Mouse (Mus musculus) MN1 (cell line): ENCODE results near the gene Rbms2.
"Not testable (repeated sequence)": the region's sequence is repeated elsewhere in the genome, so short reads cannot be mapped to it uniquely, and the experiment has no call there.

Source experiments
- DNase-seq: peaks from one replicate; pipeline ENCODE4 v3.0.0-alpha.2; 2016; ENCODE audit warnings: low spot score

Gene Rbms2

DNA sequence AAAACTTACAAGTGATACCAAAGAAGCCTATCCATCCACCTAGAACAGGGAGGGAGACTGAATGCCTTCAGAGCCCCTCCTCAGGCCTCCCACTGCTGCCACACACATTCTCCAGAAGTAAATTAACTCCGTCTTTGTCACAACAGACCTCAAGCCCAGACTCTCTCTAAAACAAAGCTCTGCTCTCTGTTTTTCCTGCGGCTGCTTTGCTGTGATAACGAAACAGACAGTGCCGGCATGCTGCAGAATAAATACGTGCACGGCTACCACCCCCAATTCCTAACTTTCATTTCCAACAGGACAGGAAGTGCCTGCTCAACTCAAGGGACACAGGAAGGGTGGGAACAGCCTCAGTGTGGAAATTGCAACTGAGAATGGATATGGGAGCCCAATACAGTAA, at the start of gene Rbms2:
Gene Rbms2 (minus strand): TSS at position 309 of the 400 bp plus-strand sequence.
- DNase-seq, result peak; percentile 38

DNA sequence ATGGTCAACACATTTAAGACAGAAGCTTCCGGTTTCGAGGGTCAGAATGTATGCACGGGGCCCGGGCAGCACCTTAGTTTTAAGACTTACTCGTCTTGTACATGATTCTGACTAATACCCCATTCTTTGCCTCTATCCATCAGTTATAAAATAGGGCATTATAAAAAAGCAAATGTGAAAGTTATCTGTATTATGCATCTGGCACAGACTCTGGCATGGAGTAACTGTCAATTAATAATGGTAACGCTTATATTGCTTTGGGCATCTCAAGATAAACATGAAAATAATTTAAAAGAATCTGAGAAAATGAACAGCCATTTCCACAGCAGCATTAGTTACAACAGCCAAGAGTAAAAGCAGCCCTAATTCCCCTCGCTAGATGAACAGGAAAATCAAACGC, 47.9 kb upstream of the Rbms2 start:
- DNase-seq, result no peak

DNA sequence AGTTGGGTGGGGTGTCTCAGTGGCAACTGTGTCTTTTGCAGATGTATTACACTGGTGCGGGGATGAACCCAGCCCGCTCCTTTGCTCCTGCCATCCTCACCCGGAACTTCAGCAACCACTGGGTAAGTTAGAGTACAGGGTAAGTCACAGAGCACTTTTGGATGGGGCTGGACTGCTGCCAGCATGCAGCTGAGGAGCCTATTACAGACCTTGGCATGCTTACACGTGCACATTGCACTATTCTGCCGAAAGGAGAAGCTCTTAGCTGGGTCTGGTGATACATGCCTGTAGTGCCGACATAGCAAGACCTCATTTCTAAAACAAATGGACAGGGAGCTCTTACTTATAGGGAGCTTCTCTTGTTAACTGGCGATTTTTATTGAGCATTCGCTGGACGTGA, 47.5 kb upstream of the Rbms2 start:
- no peak for DNase-seq

DNA sequence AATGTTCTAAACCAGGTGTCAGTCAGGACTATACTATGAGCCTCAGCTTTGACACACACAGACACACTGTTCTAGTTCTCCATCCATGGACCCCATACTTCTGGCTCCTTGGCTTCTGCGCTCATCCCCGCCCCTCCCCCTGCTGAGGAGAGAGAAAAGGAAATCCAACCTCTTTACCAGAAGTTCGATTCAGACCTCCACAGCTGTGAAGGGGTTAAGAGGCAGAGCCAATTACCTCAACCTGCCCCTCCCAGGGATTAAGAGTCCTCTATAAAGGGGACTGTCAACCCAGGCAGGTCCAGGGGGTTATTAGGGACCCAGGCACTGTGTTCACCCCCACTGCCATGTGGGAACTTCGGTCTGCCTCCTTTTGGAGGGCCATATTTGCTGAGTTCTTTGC, 45.4 kb upstream of the Rbms2 start, which contains the start of gene Mip:
Gene Mip (plus strand): TSS at position 301 of the 400 bp plus-strand sequence.
- DNase-seq, result no peak

DNA sequence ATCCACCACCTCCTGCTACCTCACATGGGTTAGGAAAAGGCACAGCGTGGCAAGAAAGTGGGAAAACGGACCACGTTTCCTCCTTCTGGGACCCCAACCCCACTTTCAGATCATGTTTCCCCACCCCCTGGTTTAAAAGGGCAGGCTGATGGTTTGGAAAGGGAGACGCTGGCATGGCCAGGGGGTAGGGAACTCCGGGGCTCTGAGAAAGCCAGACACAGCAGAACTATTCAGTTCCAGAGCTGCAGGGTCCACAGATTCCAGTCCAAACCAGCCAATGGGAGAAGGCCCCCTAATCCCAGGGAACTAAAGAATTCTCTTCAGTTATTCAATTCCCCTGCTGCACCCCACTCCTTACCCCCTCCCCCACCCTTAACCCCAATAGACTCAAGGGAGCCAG, 45.0 kb upstream of the Rbms2 start:
- DNase-seq, result no peak

DNA sequence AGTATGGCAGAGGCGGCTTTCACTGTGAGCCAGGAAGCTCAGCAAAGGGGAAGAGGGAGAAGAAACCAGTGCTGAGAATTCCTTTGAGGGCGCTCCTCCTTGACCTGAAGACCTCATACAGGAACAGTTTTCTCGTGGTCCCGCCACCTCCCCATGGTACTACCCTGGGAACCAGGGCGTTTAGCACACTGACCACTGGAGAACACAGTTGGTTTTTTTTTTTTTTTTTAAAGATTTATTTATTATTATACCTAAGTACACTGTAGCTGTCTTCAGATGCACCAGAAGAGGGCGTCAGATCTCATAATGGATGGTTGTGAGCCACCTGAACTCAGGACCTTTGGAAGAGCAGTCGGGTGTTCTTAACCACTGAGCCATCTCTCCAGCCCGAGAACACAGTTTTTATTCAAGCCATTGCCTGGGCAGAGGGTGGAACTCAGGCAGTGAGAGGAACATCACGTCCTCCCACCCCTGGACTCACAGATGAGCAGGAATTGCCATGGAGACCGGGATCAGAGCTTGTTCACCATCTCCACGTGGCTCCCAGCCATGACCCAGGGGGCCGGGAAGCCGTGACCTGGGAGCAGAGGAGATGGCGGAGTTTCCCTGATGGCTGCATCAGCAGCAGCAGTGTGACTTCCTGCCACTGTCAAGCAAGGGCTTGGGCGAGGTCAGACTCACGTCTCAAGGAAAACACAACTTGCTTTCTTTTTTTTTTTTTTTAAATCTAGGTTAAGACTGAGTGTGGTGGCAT, 41.6 kb upstream of the Rbms2 start:
- DNase-seq, result no peak

DNA sequence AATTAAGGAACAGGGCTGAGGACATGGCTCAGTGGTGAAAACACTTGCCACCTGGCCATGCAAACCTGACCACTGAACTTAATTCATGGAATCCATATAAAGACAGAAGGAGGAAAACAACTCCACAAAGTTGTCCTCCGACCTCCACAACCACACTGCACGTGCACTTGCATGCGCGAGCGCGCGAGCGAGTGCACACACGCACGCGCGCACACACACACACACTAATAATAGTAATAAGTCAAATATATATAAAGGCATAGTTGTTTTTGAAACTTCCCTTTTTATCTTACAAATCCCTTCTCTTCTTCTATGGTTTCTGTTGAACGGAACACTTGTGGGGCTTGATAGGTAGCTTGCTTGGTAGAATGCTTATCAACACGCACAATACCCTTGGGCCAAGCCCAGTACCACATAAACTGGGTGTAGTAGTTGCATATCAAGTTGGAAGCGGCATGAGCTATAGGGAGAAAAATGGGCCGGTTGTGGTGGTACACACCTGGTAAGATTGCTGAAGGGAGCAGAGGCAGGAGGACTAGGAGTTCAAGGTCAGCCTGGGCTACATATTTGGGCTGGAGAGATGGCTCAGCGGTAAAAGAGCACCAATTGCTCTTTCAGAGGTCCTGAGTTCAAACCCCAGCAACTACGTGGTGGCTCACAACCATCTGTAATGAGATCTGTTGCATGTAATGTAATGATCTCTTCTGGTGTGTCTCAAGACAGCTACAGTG, 38.5 kb upstream of the Rbms2 start:
- DNase-seq, result no peak

DNA sequence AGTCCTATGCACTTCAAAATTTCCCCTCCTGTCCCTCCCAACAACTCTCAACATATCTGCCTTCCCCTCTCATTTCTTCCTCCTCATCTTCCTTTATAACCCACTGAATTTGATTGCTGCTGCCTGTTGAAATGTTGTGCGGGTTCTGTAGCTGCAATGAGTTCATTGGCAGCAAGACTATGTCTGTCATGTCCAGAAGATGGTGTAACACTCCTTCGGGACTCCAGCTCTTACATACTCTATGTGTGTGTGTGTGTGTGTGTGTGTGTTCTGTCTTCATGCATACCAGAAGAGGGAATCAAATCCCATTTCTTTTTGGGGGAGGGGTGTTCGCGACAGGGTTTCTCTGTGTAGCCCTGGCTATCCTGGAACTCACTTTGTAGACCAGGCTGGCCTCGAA, 34.9 kb upstream of the Rbms2 start:
- no peak for DNase-seq

DNA sequence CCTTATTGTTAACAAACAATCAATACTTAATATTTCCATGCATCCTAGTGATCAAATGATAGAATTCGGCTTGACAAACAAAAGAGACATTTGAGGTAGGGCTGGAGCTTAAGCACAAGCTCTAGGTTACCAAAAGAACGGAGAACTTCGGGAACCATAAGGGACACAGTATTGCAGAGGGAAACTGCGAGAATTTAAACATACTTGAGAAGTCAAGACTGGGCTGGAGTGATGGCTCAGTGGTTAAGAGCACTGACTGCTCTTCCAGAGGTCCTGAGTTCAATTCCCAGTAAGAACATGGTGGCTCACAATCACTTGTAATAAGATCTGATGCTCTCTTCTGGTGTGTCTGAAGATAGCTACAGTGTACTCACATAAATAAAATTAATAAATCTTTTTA, 34.0 kb upstream of the Rbms2 start:
- DNase-seq, result not testable (repeated sequence)

DNA sequence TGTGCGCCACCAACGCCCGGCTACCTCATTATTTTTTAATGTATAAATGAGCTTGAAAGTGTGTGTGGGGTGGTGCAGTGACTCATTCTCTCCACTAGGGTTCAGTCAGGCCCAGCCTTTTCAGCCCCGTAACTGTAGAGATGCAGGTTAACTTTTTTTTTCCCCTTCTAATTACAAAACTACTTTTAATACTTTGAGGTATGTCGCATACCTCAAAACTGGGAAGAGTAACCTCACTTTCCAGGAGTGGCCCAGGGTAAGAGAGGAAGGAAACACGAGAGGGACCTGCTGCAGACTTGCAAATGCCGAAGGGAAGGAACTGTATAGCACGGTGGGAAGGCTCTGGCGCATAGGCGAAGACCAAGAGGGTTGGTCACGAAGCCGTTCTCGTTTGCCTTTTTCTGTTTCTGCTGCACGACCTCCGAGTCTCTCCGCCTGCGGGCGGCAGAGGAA, 32.8 kb upstream of the Rbms2 start:
- DNase-seq, result peak; percentile 79

DNA sequence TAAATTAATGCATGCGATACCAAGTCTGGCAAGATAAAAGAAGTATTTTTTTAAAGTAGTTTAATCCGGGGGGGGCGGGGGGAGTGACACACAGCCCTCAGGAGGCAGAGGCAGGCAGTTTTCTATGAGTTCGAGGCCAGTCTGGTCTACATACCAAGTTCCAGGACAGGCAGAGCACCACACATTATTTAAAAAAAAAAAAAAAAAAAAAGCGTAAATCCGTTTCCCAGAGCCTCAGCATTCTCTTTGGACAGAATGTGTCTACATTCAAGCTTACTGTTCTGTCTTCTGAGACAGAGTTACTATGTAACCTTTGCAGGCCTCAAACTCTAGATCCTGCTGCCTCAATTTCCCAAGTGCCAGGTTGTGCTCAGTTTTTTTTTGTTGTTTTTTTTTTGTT, 32.1 kb upstream of the Rbms2 start:
- DNase-seq, result no peak

DNA sequence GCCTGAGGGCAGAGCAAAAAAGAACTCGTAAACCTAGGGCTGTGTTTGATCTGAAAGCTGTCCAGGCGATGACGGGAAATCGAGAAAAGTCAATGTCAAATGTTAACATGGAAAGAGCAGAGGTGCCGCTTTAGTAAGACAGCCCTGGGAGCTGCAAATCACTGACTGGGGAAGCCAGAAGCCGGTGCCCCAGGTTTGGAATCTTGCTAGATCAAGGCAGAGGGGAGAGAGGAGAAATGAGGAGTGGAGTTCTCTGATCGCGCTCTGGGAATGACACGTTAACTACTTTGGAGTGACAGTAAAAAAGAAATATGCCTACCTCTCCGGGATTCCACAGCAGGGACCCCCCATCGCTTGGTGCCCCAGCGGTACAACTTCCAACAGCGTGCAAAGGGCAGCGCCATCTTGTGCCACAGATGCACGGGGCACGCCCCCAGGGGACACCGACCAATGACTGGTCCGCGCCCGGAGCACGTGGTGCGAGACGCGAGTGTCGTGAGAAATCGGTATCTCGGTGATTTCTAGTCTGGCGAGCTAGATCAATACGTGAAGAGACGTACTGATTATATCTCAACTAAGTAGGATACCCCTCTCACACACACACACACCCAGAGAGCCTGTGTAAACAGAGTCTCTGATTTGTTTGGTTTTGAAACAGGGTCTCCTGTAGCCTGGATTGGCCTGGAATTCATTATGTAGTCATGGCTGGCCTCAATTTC, 31.5 kb upstream of the Rbms2 start, which contains the start of gene Spryd4:
Gene Spryd4 (minus strand): TSS at position 418 of the 719 bp plus-strand sequence.
- DNase-seq, result peak; percentile 99

DNA sequence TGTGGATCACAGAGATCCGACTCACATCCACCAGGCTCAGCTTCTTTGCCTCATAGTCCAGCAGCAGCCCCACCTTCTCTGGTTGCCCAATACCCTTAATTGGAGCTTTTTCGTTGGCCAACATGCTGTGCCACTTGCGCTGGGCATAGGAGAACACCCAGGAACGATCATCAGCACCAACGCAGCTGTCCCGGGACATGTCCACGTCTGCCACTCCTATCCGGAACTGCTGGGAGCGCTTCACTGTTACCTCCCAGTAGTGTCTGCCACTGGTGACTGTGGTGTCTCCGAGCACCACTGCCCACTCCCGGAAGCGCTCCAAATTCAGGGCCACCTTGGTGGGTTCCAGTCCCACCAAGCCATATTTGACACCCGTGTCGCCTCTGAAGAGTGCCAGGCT, 30.9 kb upstream of the Rbms2 start:
- peak; percentile 58 for DNase-seq

DNA sequence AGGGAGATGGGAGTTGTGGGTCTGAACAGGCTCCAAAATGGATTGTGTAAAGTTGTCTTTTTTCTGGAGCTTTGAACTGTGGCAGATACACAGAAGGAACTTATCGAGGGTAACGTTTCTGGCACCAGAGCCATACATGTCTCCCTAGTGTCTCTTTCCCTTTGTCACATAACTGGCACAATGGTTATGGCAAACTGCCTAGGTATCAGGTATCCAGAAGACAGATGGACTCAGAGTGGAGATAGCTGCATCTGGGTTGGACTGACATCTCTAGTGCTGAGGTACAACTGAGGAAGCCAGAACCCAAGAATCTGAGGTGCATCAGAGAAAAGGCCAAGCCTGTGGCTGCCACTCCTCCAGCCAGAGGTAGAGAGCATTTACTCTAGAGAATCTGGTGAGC, 30.0 kb upstream of the Rbms2 start:
- DNase-seq, result no peak

DNA sequence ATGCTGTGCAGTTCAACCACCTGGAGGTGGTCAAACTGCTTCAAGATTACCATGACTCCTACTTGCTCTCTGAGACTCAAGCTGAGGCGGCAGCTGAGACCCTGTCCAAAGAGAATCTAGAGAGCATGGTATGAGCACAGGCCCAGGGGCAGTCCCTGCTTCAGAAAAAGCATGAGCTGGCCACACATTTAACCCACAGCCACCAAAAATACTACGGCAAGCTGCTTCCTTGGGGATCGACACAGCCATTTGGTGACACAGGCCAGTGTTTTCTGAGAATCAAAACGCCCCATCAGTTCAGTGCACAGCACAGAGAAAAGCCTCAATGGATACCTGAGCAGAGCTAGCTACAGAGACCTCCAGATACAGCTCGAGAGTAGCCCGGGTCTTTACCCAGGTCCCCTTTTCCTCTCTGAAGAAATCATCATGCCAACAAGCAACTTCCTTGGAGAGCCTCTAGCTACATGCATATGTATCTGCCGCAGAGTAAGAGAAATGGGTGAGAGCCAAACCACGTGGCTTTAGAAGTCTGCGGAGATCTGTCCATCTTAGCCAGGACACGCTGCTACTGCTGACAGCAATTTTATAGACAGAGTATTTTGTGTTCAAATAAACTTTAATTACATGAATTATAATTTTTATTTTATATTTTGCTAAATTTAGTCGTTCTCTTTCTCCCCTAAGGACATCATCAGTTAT, 29.4 kb upstream of the Rbms2 start:
- DNase-seq, result no peak

DNA sequence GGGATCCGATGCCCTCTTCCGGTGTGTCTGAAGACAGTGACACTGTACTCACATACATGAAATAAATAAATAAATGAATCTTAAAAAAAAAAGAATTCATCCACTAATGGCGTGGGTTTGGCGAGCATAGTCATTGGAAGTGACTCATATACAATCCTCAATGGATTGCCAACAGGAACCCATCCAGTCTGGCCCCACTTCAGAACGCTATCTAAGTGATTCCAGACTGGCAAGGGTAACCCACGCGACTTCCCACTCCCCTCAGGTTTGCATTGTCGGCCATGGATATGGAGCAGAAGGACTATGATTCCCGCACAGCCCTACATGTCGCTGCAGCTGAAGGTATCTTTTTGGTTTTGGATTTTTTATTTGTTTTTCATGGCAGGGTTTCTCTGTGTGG, 28.2 kb upstream of the Rbms2 start:
- no peak for DNase-seq

DNA sequence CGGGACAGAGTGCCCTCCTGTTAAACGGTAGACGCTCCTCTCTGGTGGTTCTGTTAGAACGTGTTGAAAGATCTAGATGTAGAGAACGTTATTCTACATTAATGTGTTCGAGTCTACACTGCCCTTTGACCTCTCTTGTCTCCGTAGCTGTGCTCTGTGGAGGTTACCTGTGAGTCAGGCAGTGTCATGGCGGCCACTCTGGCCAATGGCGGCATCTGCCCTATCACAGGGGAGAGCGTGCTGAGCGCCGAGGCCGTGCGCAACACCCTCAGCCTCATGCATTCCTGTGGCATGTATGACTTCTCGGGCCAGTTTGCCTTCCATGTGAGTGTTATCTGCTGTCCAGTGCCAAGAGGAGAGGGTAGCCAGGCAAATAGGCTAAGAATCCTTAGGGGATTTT, 24.8 kb upstream of the Rbms2 start:
- DNase-seq, result no peak

DNA sequence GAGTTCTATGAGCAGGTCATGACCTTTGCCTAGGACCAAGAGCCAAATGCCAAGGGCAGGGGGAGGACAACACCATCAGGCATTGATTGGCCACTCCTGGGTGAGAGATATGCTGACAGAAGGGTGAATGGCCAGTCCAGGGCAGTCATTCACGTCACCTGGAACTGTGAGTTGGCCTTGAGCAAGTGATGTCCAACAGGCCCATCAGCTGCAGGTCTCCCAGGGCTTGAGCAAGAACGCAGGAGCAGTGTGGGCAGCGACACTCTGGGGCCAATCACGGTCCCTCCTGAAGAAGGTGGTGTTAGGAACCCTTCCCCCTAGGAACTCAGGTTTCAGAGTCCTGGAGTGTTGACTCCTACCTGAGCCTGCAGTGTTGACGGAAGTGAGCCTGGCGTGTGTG, 21.8 kb upstream of the Rbms2 start:
- no peak for DNase-seq

DNA sequence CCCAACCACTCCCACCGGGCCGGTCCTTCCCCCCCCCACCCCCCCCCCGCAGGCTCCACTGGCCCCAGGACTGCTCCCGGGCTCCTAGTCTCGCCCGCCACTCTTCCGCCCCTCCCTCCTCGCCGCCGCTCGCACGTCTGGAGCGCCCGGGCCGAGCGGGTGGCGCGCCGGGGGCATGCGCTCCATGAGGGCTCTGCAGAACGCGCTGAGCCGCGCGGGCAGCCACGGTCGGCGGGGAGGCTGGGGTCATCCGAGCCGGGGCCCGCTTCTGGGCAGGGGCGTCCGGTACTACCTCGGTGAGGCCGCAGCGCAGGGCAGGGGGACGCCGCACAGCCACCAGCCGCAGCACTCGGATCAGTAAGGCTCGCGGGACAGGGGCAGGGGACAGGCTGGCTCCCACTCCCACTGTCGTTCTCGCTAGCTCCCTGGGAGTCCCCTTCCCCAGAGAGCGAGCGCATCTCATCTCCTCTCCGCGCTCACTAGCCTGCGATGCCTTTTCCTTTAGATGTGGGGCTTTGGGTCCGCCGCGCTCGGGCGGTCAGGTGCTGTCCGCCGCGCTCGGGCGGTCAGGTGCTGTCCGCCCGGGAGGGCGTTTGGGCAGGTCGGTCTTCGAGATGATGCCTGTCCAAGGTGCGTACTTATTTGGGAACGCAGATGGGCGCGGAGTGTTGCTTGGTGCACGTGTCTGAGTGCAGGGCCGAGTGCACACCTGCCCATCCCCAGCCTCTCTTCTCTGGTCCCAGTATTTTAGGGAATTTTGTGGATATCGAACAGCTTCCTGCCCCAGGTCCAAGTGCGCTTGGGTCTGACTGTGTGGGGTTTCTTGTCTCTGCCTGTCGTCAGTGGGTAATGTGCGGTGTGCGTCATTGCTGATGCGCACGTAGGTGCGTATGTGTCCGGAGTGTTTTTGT, 14.7 kb upstream of the Rbms2 start:
- DNase-seq, result peak; percentile 92

DNA sequence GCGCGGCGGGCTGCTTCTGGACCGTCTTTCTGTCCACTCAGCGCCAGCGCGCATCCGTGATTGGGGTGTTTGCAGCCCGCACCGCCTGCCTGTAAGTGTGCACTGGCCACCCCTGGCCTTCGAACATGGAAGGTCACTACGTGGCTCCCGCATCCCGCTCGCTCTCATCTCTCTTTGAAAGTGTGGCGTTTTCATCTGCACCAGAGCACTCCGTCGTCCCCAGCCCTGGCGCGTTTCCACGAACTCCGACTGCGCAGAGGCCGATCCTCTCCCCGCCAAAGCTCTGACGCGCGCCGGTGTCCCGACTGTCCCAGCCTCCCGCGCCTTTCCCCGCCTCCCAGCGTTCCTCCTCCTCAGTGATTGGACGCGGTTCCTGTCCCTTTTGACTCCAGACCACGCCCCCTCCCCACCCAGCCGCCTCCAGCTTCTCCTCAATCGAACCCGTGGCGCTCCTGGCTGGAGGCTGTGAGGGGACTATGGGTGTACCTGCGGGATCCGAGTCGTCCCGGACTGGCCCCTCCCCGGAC, 14.0 kb upstream of the Rbms2 start, which contains the start of gene Gls2:
Gene Gls2 (plus strand): TSS at position 434 of the 527 bp plus-strand sequence.
- DNase-seq, result peak; percentile 100

DNA sequence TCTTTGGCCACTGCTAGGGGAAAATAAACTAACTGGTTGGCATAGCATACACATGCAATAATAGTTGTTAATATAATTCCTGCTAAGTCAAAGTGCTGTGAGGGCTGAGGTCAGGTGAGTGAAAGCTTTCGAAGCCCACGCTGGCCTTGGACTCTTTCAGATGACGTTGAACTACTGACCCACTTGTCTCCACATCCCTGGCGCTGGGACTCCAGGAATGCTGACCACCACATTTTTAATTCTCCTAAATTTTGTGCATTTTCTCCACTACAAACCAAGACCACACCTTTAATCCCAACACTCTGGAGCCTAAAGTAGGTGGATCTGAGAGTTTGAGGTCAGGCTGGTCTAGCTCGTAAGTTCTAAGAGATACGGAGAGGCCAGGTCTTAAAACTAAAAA, 13.0 kb upstream of the Rbms2 start:
- DNase-seq, result no peak
